8 mouse cellular contexts compared by ENCODE assay signal in the genomic region with DNA sequence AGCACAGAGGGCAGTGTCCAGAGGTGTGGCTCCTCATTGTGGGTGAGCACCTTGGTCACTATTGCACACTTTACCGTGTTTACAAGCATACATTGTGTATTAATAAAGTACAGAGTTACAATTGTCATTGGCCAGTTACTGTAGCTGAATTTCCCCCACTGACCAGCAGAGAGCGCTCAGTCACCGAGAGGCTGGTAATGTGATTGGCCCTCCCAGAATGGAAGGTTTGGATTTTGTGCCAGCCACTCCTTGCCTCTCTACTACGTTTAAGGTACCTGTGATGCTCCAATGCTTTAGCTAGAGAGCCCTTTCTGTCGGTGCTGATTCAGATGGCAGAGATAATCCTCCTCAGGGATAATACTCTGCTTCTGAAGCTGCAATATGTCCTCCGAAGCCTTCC. TPM values are rescaled to one million over a fixed set of nuclear protein-coding genes. Genes with fewer than 3 reads are reported as not detected.
DNase-seq lines count a peak whose midpoint lies in the region; ATAC-seq lines count a peak whose summit lies in the region.

No protein-coding gene starts in this region.

- H3K27me3 ChIP-seq in hindbrain, embryonic 10.5 days (ENCODE audit: insufficient read depth, poor library complexity, severe bottlenecking): no peaks in the 10 kb centered on the region
- H3K27me3 ChIP-seq in hindbrain, embryonic 12.5 days: no peaks in the 10 kb centered on the region
- no peaks in the 10 kb centered on the region for H3K27me3 ChIP-seq in embryonic facial prominence, embryonic 10.5 days (replicated peaks; ENCODE audit: low read depth, poor library complexity, severe bottlenecking)
- H3K27me3 ChIP-seq in hindbrain, embryonic 14.5 days (ENCODE audit: control insufficient read depth, insufficient read depth, low read length): no peaks in the 10 kb centered on the region; the same call in 1 of the 2 replicates
- H3K27me3 ChIP-seq in neural tube, embryonic 11.5 days (ENCODE audit: control insufficient read depth, insufficient read depth, low read length): no peaks in the 10 kb centered on the region

- H3K9ac ChIP-seq in hindbrain, embryonic 12.5 days: no peak overlapping the region
- no peak overlapping the region for H3K9ac ChIP-seq in hindbrain, embryonic 14.5 days
- no peak overlapping the region for H3K9ac ChIP-seq in neural tube, embryonic 11.5 days (ENCODE audit: low read length)

- DNase-seq in hindbrain, embryonic 10.5 days (ENCODE audit: low spot score): peak; percentile 65
- DNase-seq in adrenal gland, postnatal 25 days: peak; percentile 73
- DNase-seq in embryonic facial prominence, embryonic 10.5 days (ENCODE audit: low spot score): peak; percentile 70
- DNase-seq in hindbrain, embryonic 14.5 days (ENCODE audit: low spot score): peak; percentile 87
- DNase-seq in left cerebral cortex, postnatal 14 days (ENCODE audit: low spot score in 2 of 2): peak; percentile 73 to 82
- DNase-seq in neural tube, embryonic 11.5 days (ENCODE audit: low spot score): peak; percentile 69
- DNase-seq in thymus, adult 18-20 months: peak; percentile 11 to 23

- intact Hi-C loops in left cerebral cortex, postnatal 14 days (cut with DNase I): loop anchor here (1.0 to 10.0 kb wide), 2 partner anchors 191 to 404 kb away; no protein-coding TSS in a partner anchor

- no peak for ATAC-seq in hindbrain, embryonic 12.5 days (ENCODE audit: low FRiP score)
- ATAC-seq in hindbrain, embryonic 14.5 days (ENCODE audit: low FRiP score): no peak
- ATAC-seq in neural tube, embryonic 11.5 days (ENCODE audit: insufficient read depth, low FRiP score, low TSS enrichment): 0 out of 2 replicates have a peak, but pooled peaks have one; percentile 41

- H3K9me3 ChIP-seq in hindbrain, embryonic 10.5 days: no peaks in the 10 kb centered on the region
- H3K9me3 ChIP-seq in hindbrain, embryonic 12.5 days (replicated peaks): no peaks in the 10 kb centered on the region
- no peaks in the 10 kb centered on the region for H3K9me3 ChIP-seq in embryonic facial prominence, embryonic 10.5 days
- no peaks in the 10 kb centered on the region for H3K9me3 ChIP-seq in hindbrain, embryonic 14.5 days (ENCODE audit: control insufficient read depth, low read length)
- H3K9me3 ChIP-seq in neural tube, embryonic 11.5 days (ENCODE audit: control insufficient read depth, low read length): no peaks in the 10 kb centered on the region

- H3K4me2 ChIP-seq in hindbrain, embryonic 12.5 days (replicated peaks): no peak overlapping the region
- H3K4me2 ChIP-seq in hindbrain, embryonic 14.5 days (replicated peaks): no peak overlapping the region
- H3K4me2 ChIP-seq in neural tube, embryonic 11.5 days (ENCODE audit: low read depth): no peak overlapping the region

- H3K4me1 ChIP-seq in hindbrain, embryonic 10.5 days (replicated peaks): peaks cover 32% of the 10 kb centered on the region
- H3K4me1 ChIP-seq in hindbrain, embryonic 12.5 days: peaks cover 24% of the 10 kb centered on the region
- peaks cover 37% of the 10 kb centered on the region for H3K4me1 ChIP-seq in embryonic facial prominence, embryonic 10.5 days
- peaks cover 11% of the 10 kb centered on the region for H3K4me1 ChIP-seq in hindbrain, embryonic 14.5 days (replicated peaks; ENCODE audit: control insufficient read depth, insufficient read depth, low read length)
- peaks cover 16% of the 10 kb centered on the region for H3K4me1 ChIP-seq in neural tube, embryonic 11.5 days (ENCODE audit: control insufficient read depth, insufficient read depth, low read length)

- WGBS in hindbrain, embryonic 10.5 days: 20% methylated on average over 6 of the region's 6 CpGs
- WGBS in hindbrain, embryonic 12.5 days: 22% methylated on average over 6 of the region's 6 CpGs
- 22% methylated on average over 6 of the region's 6 CpGs for WGBS in embryonic facial prominence, embryonic 10.5 days
- 23% methylated on average over 6 of the region's 6 CpGs for WGBS in hindbrain, embryonic 14.5 days
- 21% methylated on average over 6 of the region's 6 CpGs for WGBS in neural tube, embryonic 11.5 days

- no peak overlapping the region; the same call in 1 of the 2 replicates for H3K27ac ChIP-seq in hindbrain, embryonic 10.5 days
- no peak overlapping the region for H3K27ac ChIP-seq in hindbrain, embryonic 12.5 days
- no peak overlapping the region for H3K27ac ChIP-seq in embryonic facial prominence, embryonic 10.5 days (replicated peaks)
- H3K27ac ChIP-seq in hindbrain, embryonic 14.5 days: no peak overlapping the region
- no peak overlapping the region for H3K27ac ChIP-seq in neural tube, embryonic 11.5 days (ENCODE audit: low read depth, low read length)

- no peaks in the 10 kb centered on the region for H3K36me3 ChIP-seq in hindbrain, embryonic 10.5 days
- H3K36me3 ChIP-seq in hindbrain, embryonic 12.5 days: no peaks in the 10 kb centered on the region
- H3K36me3 ChIP-seq in embryonic facial prominence, embryonic 10.5 days (replicated peaks): no peaks in the 10 kb centered on the region
- no peaks in the 10 kb centered on the region for H3K36me3 ChIP-seq in hindbrain, embryonic 14.5 days (replicated peaks; ENCODE audit: control insufficient read depth, insufficient read depth)
- H3K36me3 ChIP-seq in neural tube, embryonic 11.5 days (ENCODE audit: control insufficient read depth, insufficient read depth, low read length): no peaks in the 10 kb centered on the region

- no peak overlapping the region for H3K4me3 ChIP-seq in hindbrain, embryonic 10.5 days
- no peak overlapping the region for H3K4me3 ChIP-seq in hindbrain, embryonic 12.5 days
- no peak overlapping the region for H3K4me3 ChIP-seq in embryonic facial prominence, embryonic 10.5 days
- no peak overlapping the region for H3K4me3 ChIP-seq in hindbrain, embryonic 14.5 days (replicated peaks; ENCODE audit: low read length)
- no peak overlapping the region for H3K4me3 ChIP-seq in neural tube, embryonic 11.5 days (ENCODE audit: low read depth, low read length)

RNA-seq across cellular contexts. Expression of a gene that starts 38.2 kb away (rescaled TPM):
- polyA plus RNA-seq in hindbrain, embryonic 10.5 days (2016; fragmentation: Nextera tagmentation; extraction: Ambion mirVana): 50.7 and 57.5 TPM in 2 replicates
- polyA plus RNA-seq in hindbrain, embryonic 12.5 days (2016; fragmentation: Nextera tagmentation; extraction: Ambion mirVana): 64.0 and 74.4 TPM in 2 replicates
- total RNA-seq in adrenal gland, postnatal 25 days (2021): 28.5 and 35.1 TPM in 2 replicates
- 44.7 and 44.8 TPM in 2 replicates for polyA plus RNA-seq in embryonic facial prominence, embryonic 10.5 days (2016; fragmentation: Nextera tagmentation; extraction: Ambion mirVana)
- 61.5 and 67.1 TPM in 2 replicates for polyA plus RNA-seq in hindbrain, embryonic 14.5 days (2014; fragmentation: Nextera tagmentation; extraction: Ambion mirVana)
- total RNA-seq in left cerebral cortex, postnatal 14 days (2021): 10 to 100 TPM; 31.7 to 36.2 TPM
- polyA plus RNA-seq in neural tube, embryonic 11.5 days (2014; fragmentation: Nextera tagmentation; extraction: Ambion mirVana): 50.5 and 58.9 TPM in 2 replicates

RNA-seq across cellular contexts. Expression of a gene that starts 38.7 kb away (rescaled TPM):
- 2.3 and 5.4 TPM in 2 replicates for polyA plus RNA-seq in hindbrain, embryonic 10.5 days (2016; fragmentation: Nextera tagmentation; extraction: Ambion mirVana)
- 4.5 and 7.0 TPM in 2 replicates for polyA plus RNA-seq in hindbrain, embryonic 12.5 days (2016; fragmentation: Nextera tagmentation; extraction: Ambion mirVana)
- total RNA-seq in adrenal gland, postnatal 25 days (2021): not detected in 2 replicates
- polyA plus RNA-seq in embryonic facial prominence, embryonic 10.5 days (2016; fragmentation: Nextera tagmentation; extraction: Ambion mirVana): 0.34 and 0.55 TPM in 2 replicates
- polyA plus RNA-seq in hindbrain, embryonic 14.5 days (2014; fragmentation: Nextera tagmentation; extraction: Ambion mirVana): 5.1 and 8.8 TPM in 2 replicates
- total RNA-seq in left cerebral cortex, postnatal 14 days (2021): 10 to 100 TPM in 1 of 2 experiments, 1 to 10 TPM in 1; 8.7 to 10.1 TPM
- 0.93 and 1.0 TPM in 2 replicates for polyA plus RNA-seq in neural tube, embryonic 11.5 days (2014; fragmentation: Nextera tagmentation; extraction: Ambion mirVana)

Comparison
In these comparisons a context has a peak if more than half of its experiments do, and no peak if none do; other contexts are left out.
1. DNase-seq: peak in every context shown above with its lines; median percentile 87 in hindbrain, embryonic 14.5 days; 78 in left cerebral cortex, postnatal 14 days; 73 in adrenal gland, postnatal 25 days; 70 in embryonic facial prominence, embryonic 10.5 days; 69 in neural tube, embryonic 11.5 days; 65 in hindbrain, embryonic 10.5 days; 17 in thymus, adult 18-20 months.